Comparison of ENCODE assay signal across 8 mouse cellular contexts in the genomic region with DNA sequence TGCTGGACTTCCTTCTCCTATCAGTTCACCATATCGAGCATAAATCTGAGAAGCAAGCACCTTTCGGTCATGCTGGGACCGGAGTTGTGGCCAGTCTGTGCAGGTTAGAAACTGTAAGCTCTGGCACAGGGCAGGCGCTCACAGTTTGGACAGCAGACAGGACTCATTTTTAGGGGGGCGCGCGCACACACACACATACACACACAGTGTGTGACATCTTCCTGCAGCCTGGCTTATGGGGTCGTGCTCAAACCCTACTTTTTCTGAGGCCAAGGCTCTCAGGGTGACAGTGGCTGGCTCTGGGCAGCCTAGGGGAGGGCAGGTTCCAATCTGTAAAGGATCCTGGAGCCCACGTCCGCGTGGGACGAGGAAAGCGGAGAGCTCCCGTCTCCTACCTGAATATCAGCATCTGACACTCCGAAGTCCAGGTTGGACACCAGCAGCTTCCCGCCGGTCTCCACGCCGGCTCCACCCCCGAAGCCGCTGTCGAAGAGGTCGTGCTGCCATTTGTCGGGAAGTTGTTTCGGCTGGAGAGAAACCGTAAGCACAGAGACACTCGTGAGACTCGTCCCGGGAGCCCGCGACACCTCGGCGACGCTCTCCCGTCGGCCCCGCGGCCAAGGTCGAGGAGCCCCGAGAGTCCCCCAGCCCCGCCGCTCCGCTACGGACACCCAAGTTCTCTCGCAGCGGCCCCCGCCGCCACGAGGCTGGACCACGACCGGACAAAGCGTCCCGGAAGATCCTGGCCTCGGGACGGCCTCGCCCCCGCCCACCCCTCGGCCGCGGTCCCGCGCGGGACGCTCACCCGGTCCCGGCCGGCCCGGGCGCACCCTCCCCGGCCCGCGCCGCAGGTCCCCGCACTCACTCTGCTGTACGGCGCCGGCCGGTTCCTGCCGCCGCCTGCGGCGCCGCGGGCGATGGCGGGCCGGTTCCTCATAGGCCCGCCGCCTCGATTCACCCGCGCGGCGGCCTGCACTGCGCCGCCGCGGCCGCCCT. TPM values are rescaled to one million over a fixed set of nuclear protein-coding genes. Genes with fewer than 3 reads are reported as not detected.
A peak's percentile ranks its signal among the peaks of the same experiment; 100 is the strongest.
DNase-seq lines count a peak whose midpoint lies in the region; ATAC-seq and TF ChIP-seq lines count a peak whose summit lies in the region.

No protein-coding gene starts in this region.

- WGBS in heart, adult 2 months = 3% methylated on average over 96 of the region's 99 CpGs
- WGBS in kidney, embryonic 14.5 days = 4% methylated on average over 66 of the region's 99 CpGs
- WGBS in midbrain, embryonic 14.5 days = 5% methylated on average over 91 of the region's 99 CpGs

- H3K36me3 ChIP-seq in heart, adult 2 months (ENCODE audit: control insufficient read depth, insufficient read depth, low read length) = no peaks in the 10 kb centered on the region; the same call in none of the 2 replicates
- peaks cover 55% of the 10 kb centered on the region for H3K36me3 ChIP-seq in ES-Bruce4 (ENCODE audit: control insufficient read depth, insufficient read depth, low read length, poor library complexity, severe bottlenecking)
- peaks cover 61% of the 10 kb centered on the region for H3K36me3 ChIP-seq in kidney, embryonic 14.5 days (ENCODE audit: control insufficient read depth, insufficient read depth, low read length)
- H3K36me3 ChIP-seq in midbrain, embryonic 14.5 days (ENCODE audit: control insufficient read depth, insufficient read depth, low read length) = peaks cover 56% of the 10 kb centered on the region

- 0 out of 2 replicates have a peak, but pooled peaks have one; percentile 12 for ATAC-seq in erythroid progenitor cell, adult 5-6 weeks (replicated peaks; ENCODE audit: low FRiP score, poor library complexity, severe bottlenecking)
- ATAC-seq in kidney, embryonic 14.5 days (ENCODE audit: low FRiP score, low TSS enrichment) = peak; percentile 57
- ATAC-seq in midbrain, embryonic 14.5 days (ENCODE audit: low FRiP score, low TSS enrichment) = peak; percentile 75

- H3K4me2 ChIP-seq in kidney, embryonic 14.5 days (replicated peaks; ENCODE audit: low read depth, low read length) = peak overlapping the region; percentile 96
- H3K4me2 ChIP-seq in midbrain, embryonic 14.5 days (ENCODE audit: low read length) = peak overlapping the region; percentile 96

- H3K9me3 ChIP-seq in ES-Bruce4 (replicated peaks; ENCODE audit: control insufficient read depth, insufficient read depth, low read length, poor library complexity, severe bottlenecking) = no peaks in the 10 kb centered on the region
- no peaks in the 10 kb centered on the region for H3K9me3 ChIP-seq in kidney, embryonic 14.5 days (ENCODE audit: control insufficient read depth, low read length)
- no peaks in the 10 kb centered on the region for H3K9me3 ChIP-seq in midbrain, embryonic 14.5 days (ENCODE audit: control insufficient read depth, low read length)

- H3K27ac ChIP-seq in heart, adult 2 months = peak overlapping the region; percentile 77
- H3K27ac ChIP-seq in ES-Bruce4 (ENCODE audit: insufficient read depth, low read length) = peak overlapping the region; percentile 12; the same call in 1 of the 2 replicates
- H3K27ac ChIP-seq in kidney, embryonic 14.5 days (ENCODE audit: low read depth, low read length) = peak overlapping the region; percentile 87
- peak overlapping the region; percentile 88 for H3K27ac ChIP-seq in midbrain, embryonic 14.5 days (replicated peaks; ENCODE audit: low read depth, low read length)

- peaks cover 3% of the 10 kb centered on the region for H3K79me2 ChIP-seq in heart, adult 2 months (replicated peaks; ENCODE audit: control insufficient read depth, insufficient read depth, low read length)

- peaks cover 7% of the 10 kb centered on the region for H3K4me1 ChIP-seq in heart, adult 2 months (ENCODE audit: control insufficient read depth, insufficient read depth, low read length)
- H3K4me1 ChIP-seq in ES-Bruce4 (ENCODE audit: control insufficient read depth, insufficient read depth, low read length) = peaks cover 1% of the 10 kb centered on the region
- H3K4me1 ChIP-seq in kidney, embryonic 14.5 days (ENCODE audit: control insufficient read depth, insufficient read depth, low read length) = peaks cover 22% of the 10 kb centered on the region
- H3K4me1 ChIP-seq in midbrain, embryonic 14.5 days (ENCODE audit: control insufficient read depth, insufficient read depth, low read length) = peaks cover 17% of the 10 kb centered on the region

- H3K4me3 ChIP-seq in heart, adult 2 months = peak overlapping the region; percentile 85
- H3K4me3 ChIP-seq in ES-Bruce4 (ENCODE audit: low read depth, low read length) = peak overlapping the region; percentile 97
- peak overlapping the region; percentile 99 for H3K4me3 ChIP-seq in kidney, embryonic 14.5 days (ENCODE audit: low read length)
- peak overlapping the region; percentile 98 for H3K4me3 ChIP-seq in midbrain, embryonic 14.5 days (replicated peaks; ENCODE audit: low read depth, low read length)

- DNase-seq in heart, adult 2 months = no peak
- DNase-seq in heart, postnatal 14 days = no peak
- DNase-seq in midbrain, embryonic 14.5 days = peak; percentile 10
- DNase-seq in urinary bladder, adult 2 months (ENCODE audit: low spot score) = no peak
- DNase-seq in urinary bladder, postnatal 14 days (ENCODE audit: low spot score) = no peak

- no peaks in the 10 kb centered on the region for H3K27me3 ChIP-seq in heart, adult 2 months (ENCODE audit: control insufficient read depth, insufficient read depth, low read length)
- H3K27me3 ChIP-seq in ES-Bruce4 (ENCODE audit: control insufficient read depth, insufficient read depth, low read length, poor library complexity, severe bottlenecking) = no peaks in the 10 kb centered on the region
- H3K27me3 ChIP-seq in kidney, embryonic 14.5 days (ENCODE audit: control insufficient read depth, insufficient read depth, low read length) = no peaks in the 10 kb centered on the region
- no peaks in the 10 kb centered on the region for H3K27me3 ChIP-seq in midbrain, embryonic 14.5 days (ENCODE audit: control insufficient read depth, insufficient read depth, low read length)

- TF ChIP-seq POLR2A in heart, adult 2 months (IDR thresholded peaks at IDR 0.05; ENCODE audit: insufficient read depth, low read depth, low read length) = no peak
- TF ChIP-seq POLR2A in ES-Bruce4 (IDR thresholded peaks at IDR 0.05; ENCODE audit: insufficient read depth, low read length) = no peak

- peak overlapping the region; percentile 84 for H3K9ac ChIP-seq in heart, adult 2 months (ENCODE audit: low read depth, low read length)
- H3K9ac ChIP-seq in ES-Bruce4 (ENCODE audit: low read depth, poor library complexity, severe bottlenecking) = peak overlapping the region; percentile 97
- H3K9ac ChIP-seq in kidney, embryonic 14.5 days (ENCODE audit: low read depth, low read length) = peak overlapping the region; percentile 100
- H3K9ac ChIP-seq in midbrain, embryonic 14.5 days (replicated peaks; ENCODE audit: low read length) = peak overlapping the region; percentile 97

- TF ChIP-seq CTCF in heart, adult 2 months (IDR thresholded peaks at IDR 0.05) = no peak
- no peak for TF ChIP-seq CTCF in ES-Bruce4 (IDR thresholded peaks at IDR 0.05; ENCODE audit: low read depth, low read length)

- TF ChIP-seq EP300 in heart, adult 2 months (IDR thresholded peaks at IDR 0.05; ENCODE audit: insufficient read depth, low read depth, low read length) = no peak
- no peak for TF ChIP-seq EP300 in ES-Bruce4 (IDR thresholded peaks at IDR 0.05; ENCODE audit: insufficient read depth, low read depth, low read length)

- intact Hi-C loops in heart, adult 2 months (cut with DNase I) = no loop called here
- intact Hi-C loops in heart, postnatal 14 days (cut with DNase I) = no loop called here

RNA-seq across cellular contexts. Expression of a gene that starts 0.6 kb away (rescaled TPM):
- total RNA-seq in heart, adult 2 months (2021) = 10 to 100 TPM; 48.7 to 52.0 TPM
- polyA plus RNA-seq in heart, adult 2 months (2012; rRNA removed) = 13.6 and 15.6 TPM in 2 replicates
- 10 to 100 TPM; 57.8 to 59.9 TPM for total RNA-seq in heart, postnatal 14 days (2021)
- 229 and 242 TPM in 2 replicates for polyA plus RNA-seq in ES-Bruce4 (2011; ENCODE audit: insufficient read depth, insufficient read length, low read depth, missing spikeins)
- 72.9 and 87.2 TPM in 2 replicates for total RNA-seq in erythroid progenitor cell, adult 5-6 weeks (2015; ENCODE audit: low replicate concordance)
- 142 and 227 TPM in 2 replicates for total RNA-seq in erythroid progenitor cell, adult 5-6 weeks (2017; ENCODE audit: low replicate concordance)
- 594 and 799 TPM in 2 replicates for polyA plus RNA-seq in kidney, embryonic 14.5 days (2014; fragmentation: Nextera tagmentation; extraction: Ambion mirVana)
- 277 and 282 TPM in 2 replicates for polyA plus RNA-seq in midbrain, embryonic 14.5 days (2014; fragmentation: Nextera tagmentation; extraction: Ambion mirVana)
- 56.2 and 57.6 TPM in 2 replicates for polyA plus RNA-seq in urinary bladder, adult 2 months (2012; rRNA removed)

RNA-seq across cellular contexts. Expression of a gene that starts 0.7 kb away (rescaled TPM):
- total RNA-seq in heart, adult 2 months (2021) = 10 to 100 TPM; 79.9 to 89.0 TPM
- 87.8 and 105 TPM in 2 replicates for polyA plus RNA-seq in heart, adult 2 months (2012; rRNA removed)
- total RNA-seq in heart, postnatal 14 days (2021) = 10 to 100 TPM; 86.2 to 87.5 TPM
- polyA plus RNA-seq in ES-Bruce4 (2011; ENCODE audit: insufficient read depth, insufficient read length, low read depth, missing spikeins) = 84.0 and 100 TPM in 2 replicates
- total RNA-seq in erythroid progenitor cell, adult 5-6 weeks (2015; ENCODE audit: low replicate concordance) = 28.1 and 35.0 TPM in 2 replicates
- 2.8 and 12.1 TPM in 2 replicates for total RNA-seq in erythroid progenitor cell, adult 5-6 weeks (2017; ENCODE audit: low replicate concordance)
- polyA plus RNA-seq in kidney, embryonic 14.5 days (2014; fragmentation: Nextera tagmentation; extraction: Ambion mirVana) = 212 and 242 TPM in 2 replicates
- polyA plus RNA-seq in midbrain, embryonic 14.5 days (2014; fragmentation: Nextera tagmentation; extraction: Ambion mirVana) = 210 and 266 TPM in 2 replicates
- polyA plus RNA-seq in urinary bladder, adult 2 months (2012; rRNA removed) = 112 and 116 TPM in 2 replicates

RNA-seq across cellular contexts. Expression of a gene that starts 10.7 kb away (rescaled TPM):
- total RNA-seq in heart, adult 2 months (2021) = not detected
- not detected in 2 replicates for polyA plus RNA-seq in heart, adult 2 months (2012; rRNA removed)
- not detected for total RNA-seq in heart, postnatal 14 days (2021)
- not detected in 2 replicates for polyA plus RNA-seq in ES-Bruce4 (2011; ENCODE audit: insufficient read depth, insufficient read length, low read depth, missing spikeins)
- total RNA-seq in erythroid progenitor cell, adult 5-6 weeks (2015; ENCODE audit: low replicate concordance) = not detected in 2 replicates
- total RNA-seq in erythroid progenitor cell, adult 5-6 weeks (2017; ENCODE audit: low replicate concordance) = not detected in 2 replicates
- polyA plus RNA-seq in kidney, embryonic 14.5 days (2014; fragmentation: Nextera tagmentation; extraction: Ambion mirVana) = 14.8 and 19.5 TPM in 2 replicates
- 0.77 and 0.82 TPM in 2 replicates for polyA plus RNA-seq in midbrain, embryonic 14.5 days (2014; fragmentation: Nextera tagmentation; extraction: Ambion mirVana)
- polyA plus RNA-seq in urinary bladder, adult 2 months (2012; rRNA removed) = 0.40 and 0.62 TPM in 2 replicates

RNA-seq across cellular contexts. Expression of a gene that starts 16.1 kb away (rescaled TPM):
- 100 to 1,000 TPM; 139 to 144 TPM for total RNA-seq in heart, adult 2 months (2021)
- 245 and 257 TPM in 2 replicates for polyA plus RNA-seq in heart, adult 2 months (2012; rRNA removed)
- 100 to 1,000 TPM; 164 to 180 TPM for total RNA-seq in heart, postnatal 14 days (2021)
- polyA plus RNA-seq in ES-Bruce4 (2011; ENCODE audit: insufficient read depth, insufficient read length, low read depth, missing spikeins) = 269 and 298 TPM in 2 replicates
- 134 and 150 TPM in 2 replicates for total RNA-seq in erythroid progenitor cell, adult 5-6 weeks (2015; ENCODE audit: low replicate concordance)
- 45.3 and 49.3 TPM in 2 replicates for total RNA-seq in erythroid progenitor cell, adult 5-6 weeks (2017; ENCODE audit: low replicate concordance)
- 454 and 612 TPM in 2 replicates for polyA plus RNA-seq in kidney, embryonic 14.5 days (2014; fragmentation: Nextera tagmentation; extraction: Ambion mirVana)
- 353 and 438 TPM in 2 replicates for polyA plus RNA-seq in midbrain, embryonic 14.5 days (2014; fragmentation: Nextera tagmentation; extraction: Ambion mirVana)
- polyA plus RNA-seq in urinary bladder, adult 2 months (2012; rRNA removed) = 399 and 409 TPM in 2 replicates

RNA-seq across cellular contexts. Expression of a gene that starts 20.2 kb away (rescaled TPM):
- 10 to 100 TPM; 51.8 to 55.6 TPM for total RNA-seq in heart, adult 2 months (2021)
- polyA plus RNA-seq in heart, adult 2 months (2012; rRNA removed) = 111 and 125 TPM in 2 replicates
- total RNA-seq in heart, postnatal 14 days (2021) = 10 to 100 TPM; 47.7 to 49.4 TPM
- polyA plus RNA-seq in ES-Bruce4 (2011; ENCODE audit: insufficient read depth, insufficient read length, low read depth, missing spikeins) = 37.0 and 39.6 TPM in 2 replicates
- 13.3 and 14.7 TPM in 2 replicates for total RNA-seq in erythroid progenitor cell, adult 5-6 weeks (2015; ENCODE audit: low replicate concordance)
- total RNA-seq in erythroid progenitor cell, adult 5-6 weeks (2017; ENCODE audit: low replicate concordance) = 20.7 and 23.1 TPM in 2 replicates
- 82.7 and 83.5 TPM in 2 replicates for polyA plus RNA-seq in kidney, embryonic 14.5 days (2014; fragmentation: Nextera tagmentation; extraction: Ambion mirVana)
- 148 and 181 TPM in 2 replicates for polyA plus RNA-seq in midbrain, embryonic 14.5 days (2014; fragmentation: Nextera tagmentation; extraction: Ambion mirVana)
- 87.2 and 120 TPM in 2 replicates for polyA plus RNA-seq in urinary bladder, adult 2 months (2012; rRNA removed)

Comparison
In these comparisons a context has a peak if more than half of its experiments do, and no peak if none do; other contexts are left out.
1. H3K27ac ChIP-seq: peak in every context shown above with its lines; median percentile 88 in midbrain, embryonic 14.5 days; 87 in kidney, embryonic 14.5 days; 77 in heart, adult 2 months; 12 in ES-Bruce4.
2. ATAC-seq: peak in every context shown above with its lines; median percentile 75 in midbrain, embryonic 14.5 days; 57 in kidney, embryonic 14.5 days; 12 in erythroid progenitor cell, adult 5-6 weeks.